Comparison of ENCODE assay signal across 25 mouse cellular contexts in genomic region chr11:52523671-52524070, GRCm38 (mm10).
"Had no signal": no experiment of that assay in that cellular context is flagged by ENCODE, and none has a peak within 500 bp of the region (broad histone marks: within the 10 kb centered on the region; RNA-seq: fewer than 3 reads in every experiment).

No protein-coding gene starts in this region.

- H3K27me3 ChIP-seq: heart, embryonic 12.5 days; hindbrain, embryonic 13.5 days; hindbrain, embryonic 15.5 days; intestine, embryonic 15.5 days; limb, embryonic 12.5 days; liver, embryonic 13.5 days; liver, embryonic 15.5 days had no signal

- DNase-seq: gastrocnemius, adult 2 months; gastrocnemius, postnatal 10 days; gastrocnemius, postnatal 25 days; heart, adult 18-20 months; heart, postnatal 10 days; heart, postnatal 4 days; kidney, adult 18-20 months; kidney, adult 8-10 months; kidney, postnatal 10 days; kidney, postnatal 25 days; kidney, postnatal 4 days; liver; liver, embryonic 13.5 days had no signal

- H3K4me2 ChIP-seq: heart, embryonic 12.5 days; hindbrain, embryonic 13.5 days; hindbrain, embryonic 15.5 days; intestine, embryonic 15.5 days; limb, embryonic 12.5 days; liver, embryonic 11.5 days; liver, embryonic 13.5 days; liver, embryonic 15.5 days had no signal

- H3K9ac ChIP-seq: heart, embryonic 12.5 days; hindbrain, embryonic 13.5 days; hindbrain, embryonic 15.5 days; intestine, embryonic 15.5 days; limb, embryonic 12.5 days; liver, embryonic 13.5 days; liver, embryonic 15.5 days had no signal

- H3K36me3 ChIP-seq: heart, embryonic 12.5 days; hindbrain, embryonic 10.5 days; hindbrain, embryonic 13.5 days; hindbrain, embryonic 15.5 days; intestine, embryonic 15.5 days; limb, embryonic 10.5 days; limb, embryonic 12.5 days; liver, embryonic 13.5 days; liver, embryonic 15.5 days had no signal

- H3K27ac ChIP-seq: gastrocnemius, adult 2 months; hindbrain, embryonic 10.5 days; hindbrain, embryonic 13.5 days; hindbrain, embryonic 15.5 days; intestine, embryonic 15.5 days; limb, embryonic 10.5 days; limb, embryonic 12.5 days; liver, embryonic 13.5 days; liver, embryonic 15.5 days had no signal

- H3K9me3 ChIP-seq: heart, embryonic 12.5 days; hindbrain, embryonic 10.5 days; hindbrain, embryonic 13.5 days; hindbrain, embryonic 15.5 days; intestine, embryonic 15.5 days; limb, embryonic 10.5 days; limb, embryonic 12.5 days; liver, embryonic 13.5 days; liver, embryonic 15.5 days had no signal

- H3K4me3 ChIP-seq: gastrocnemius, adult 2 months; heart, embryonic 12.5 days; hindbrain, embryonic 10.5 days; hindbrain, embryonic 13.5 days; hindbrain, embryonic 15.5 days; intestine, embryonic 15.5 days; layer of hippocampus, adult 2 months; limb, embryonic 10.5 days; limb, embryonic 12.5 days; liver, embryonic 13.5 days; liver, embryonic 15.5 days had no signal

- ATAC-seq: inflammation-experienced regulatory T-cells, adult 6 months; intestine, embryonic 15.5 days; intestine, postnatal 0 days had no signal

- H3K4me1 ChIP-seq: hindbrain, embryonic 15.5 days; limb, embryonic 10.5 days; liver, embryonic 13.5 days; liver, embryonic 15.5 days had no signal
